Mouse (Mus musculus) ES-Bruce4 (cell line): Measurements from ENCODE around the gene Pbx1.

ENCODE experiments used
- CTCF ChIP-seq: IDR thresholded peaks from one replicate; pipeline ENCODE4 v1.8.1; 2011; ENCODE audit warnings: low read depth, low read length
- EP300 ChIP-seq: IDR thresholded peaks from 2 replicates; pipeline ENCODE4 v1.6.1; 2011; ENCODE audit warnings: low read depth, low read length; ENCODE audit not compliant: insufficient read depth
- POLR2A ChIP-seq: IDR thresholded peaks from one replicate; pipeline ENCODE4 v1.8.1; 2011; ENCODE audit warnings: low read length; ENCODE audit not compliant: insufficient read depth

- no peak for TF ChIP-seq POLR2A
- no peak for TF ChIP-seq CTCF
- no peak for TF ChIP-seq EP300
Observed at GRCm38 (mm10) chr1:168286862-168287650, 145.0 kb downstream of the Pbx1 start.
